Mouse (Mus musculus) hindbrain, postnatal 0 days (tissue): Measurements from ENCODE around the gene Ddn. TPM values are rescaled to one million over a fixed set of nuclear protein-coding genes. Genes with fewer than 3 reads are reported as not detected.
A peak's percentile ranks its signal among the peaks of the same experiment; 100 is the strongest.
"Not testable (repeated sequence)": the region's sequence is repeated elsewhere in the genome, so short reads cannot be mapped to it uniquely, and the experiment has no call there.

Source experiments
- ATAC-seq: fragments of 200-750 bp; cut with Nextera tagmentation; 2 replicates; pipeline ENCODE4 v1.8.0; 2017; ENCODE audit warnings: mild to moderate bottlenecking, moderate TSS enrichment, moderate library complexity
- DNase-seq: peaks from one replicate; pipeline ENCODE4 v3.0.0-alpha.2; 2015; ENCODE audit warnings: low spot score
- H3K27ac ChIP-seq: fragments of 300-500 bp; sonication (generic); 2 replicates; pipeline ENCODE4 v1.5.1; 2014; ENCODE audit warnings: mild to moderate bottlenecking
- H3K27me3 ChIP-seq: fragments of 300-500 bp; sonication (generic); 2 replicates; pipeline ENCODE4 v1.6.1; 2014; ENCODE audit warnings: low read length, mixed read lengths; ENCODE audit not compliant: insufficient read depth
- H3K36me3 ChIP-seq: fragments of 300-500 bp; sonication (generic); 2 replicates; pipeline ENCODE4 v1.6.1; 2014; ENCODE audit warnings: low read length, mixed read lengths; ENCODE audit not compliant: insufficient read depth
- H3K4me1 ChIP-seq: fragments of 300-500 bp; sonication (generic); 2 replicates; pipeline ENCODE4 v1.6.1; 2014; ENCODE audit warnings: antibody characterized with exemption, low read length, mixed read lengths; ENCODE audit not compliant: insufficient read depth
- H3K4me2 ChIP-seq: fragments of 300-500 bp; sonication (generic); 2 replicates; pipeline ENCODE4 v1.6.1; 2014; ENCODE audit warnings: low read depth, mild to moderate bottlenecking, low read length, moderate library complexity, mixed read lengths
- H3K4me3 ChIP-seq: fragments of 300-500 bp; sonication (generic); 2 replicates; pipeline ENCODE4 v1.5.1; 2014; ENCODE audit warnings: low read length
- H3K9ac ChIP-seq: fragments of 300-500 bp; sonication (generic); replicated peaks from 2 replicates; pipeline ENCODE4 v1.6.1; 2014; ENCODE audit warnings: mild to moderate bottlenecking, low read length, moderate library complexity, mixed read lengths
- H3K9me3 ChIP-seq: fragments of 300-500 bp; sonication (generic); 2 replicates; pipeline ENCODE4 v1.6.1; 2016; ENCODE audit warnings: low read length, mixed read lengths
- CTCF ChIP-seq: IDR thresholded peaks from 2 replicates; pipeline ENCODE4 v1.5.1; 2016; ENCODE audit warnings: antibody characterized with exemption, control low read depth, low read depth
- WGBS: fragments of 180-500 bp; shearing (Covaris S2); extraction: QIAGEN DNeasy Blood & Tissue Kit; methylation state at CpG from one replicate; pipeline ENCODE4 v1.1.7; 2014; 5-methylcytosine and 5-hydroxymethylcytosine counted together
- polyA plus RNA-seq: library from polyadenylated mRNA; unstranded; fragments of >200 nt; fragmentation: Nextera tagmentation; extraction: Ambion mirVana; gene quantifications from 2 replicates; pipeline ENCODE4 v1.2.1, GENCODE M21; 2015
- total RNA-seq: library from RNA; depleted of rRNA; stranded (reverse); fragments of >200 nt; gene quantifications from 2 replicates; pipeline ENCODE4 v1.2.3, GENCODE M21; 2014

The Ddn gene
- total and polyA plus RNA-seq, 2 experiments from 2014 or later: 0.45 to 6.5 TPM

DNA sequence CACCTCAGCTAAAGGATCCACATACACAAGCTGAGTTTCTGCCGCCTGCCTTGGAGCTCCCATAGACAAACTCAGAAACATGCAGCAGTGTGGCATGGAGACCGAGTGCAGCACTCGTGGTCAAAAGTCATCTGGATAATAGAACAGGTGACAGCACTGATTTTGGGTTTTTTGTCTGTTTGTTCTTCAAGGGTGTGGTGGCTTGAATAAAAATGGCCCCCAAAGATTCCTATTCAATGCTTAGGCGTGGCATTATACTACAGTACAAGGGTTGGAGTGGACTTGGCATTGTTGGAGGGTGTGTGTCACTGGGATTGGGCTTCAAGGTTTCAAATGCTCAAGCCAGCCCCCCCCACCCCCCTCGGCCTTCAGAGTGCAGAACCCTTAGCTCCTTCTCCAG is 12.9 kb upstream of the Ddn start:
- H3K27me3 ChIP-seq: no peaks in the 10 kb centered on the region
- H3K9me3 ChIP-seq: no peaks in the 10 kb centered on the region
- H3K36me3 ChIP-seq: peaks cover 16% of the 10 kb centered on the region; the same call in 1 of the 2 replicates
- no peak overlapping the region for H3K9ac ChIP-seq
- H3K4me1 ChIP-seq: no peaks in the 10 kb centered on the region
- H3K4me2 ChIP-seq: no peak overlapping the region
- no peak overlapping the region for H3K27ac ChIP-seq
- DNase-seq (no peak), ATAC-seq (no peak)
- H3K4me3 ChIP-seq: no peak overlapping the region
- TF ChIP-seq CTCF: no peak
- 92% methylated on average over 5 of the region's 5 CpGs for WGBS

DNA sequence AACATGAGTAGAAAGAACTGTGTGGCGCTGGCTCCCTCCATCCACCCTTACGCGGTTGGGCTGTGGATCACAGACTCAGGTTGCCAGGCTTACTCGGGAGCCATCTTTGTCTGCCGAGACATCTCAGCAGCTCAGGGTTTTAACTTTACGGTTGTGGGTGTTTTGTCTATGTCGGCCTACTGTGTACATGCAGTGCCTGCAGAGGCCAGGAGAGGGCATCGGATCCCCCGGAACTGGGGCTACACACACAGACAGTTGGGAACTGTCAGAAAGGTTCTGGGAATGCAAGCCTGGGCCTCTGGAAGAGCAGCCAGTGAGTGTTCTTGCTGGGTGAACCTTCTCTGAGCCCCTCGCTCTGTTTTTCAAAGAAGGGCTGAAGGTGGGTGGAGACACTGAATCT is 12.1 kb upstream of the Ddn start:
- Histone ChIP-seq H3K27ac (no peak overlapping the region), H3K9me3 (no peaks in the 10 kb centered on the region), H3K4me1 (no peaks in the 10 kb centered on the region), H3K4me2 (no peak overlapping the region), H3K9ac (no peak overlapping the region), H3K27me3 (no peaks in the 10 kb centered on the region), H3K36me3 (peaks cover 16% of the 10 kb centered on the region; the same call in 1 of the 2 replicates), H3K4me3 (no peak overlapping the region)
- 28% methylated on average over 10 of the region's 10 CpGs for WGBS
- no peak for DNase-seq
- ATAC-seq: no peak
- peak; percentile 49 for TF ChIP-seq CTCF

DNA sequence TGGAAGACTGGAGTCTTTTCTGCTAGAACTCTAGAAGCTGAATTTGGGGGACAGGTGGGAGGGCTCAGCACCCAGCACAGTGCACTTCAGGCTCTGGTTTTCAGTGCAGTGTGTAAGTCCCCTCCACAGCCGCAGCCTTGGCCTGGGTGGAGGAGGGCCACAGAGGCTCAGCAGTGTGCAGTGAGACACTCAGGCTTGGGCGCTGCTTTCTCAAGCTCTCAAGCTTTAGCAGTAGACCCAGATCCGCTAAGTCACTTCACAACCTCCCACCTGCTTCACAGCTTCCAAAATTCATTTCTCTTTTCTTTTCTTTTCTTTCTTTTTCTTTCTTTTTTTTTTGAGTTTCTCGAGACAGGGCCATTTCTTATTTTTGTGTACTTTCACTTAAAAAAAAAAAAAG is 11.6 kb upstream of the Ddn start:
- Histone ChIP-seq H3K27ac (no peak overlapping the region), H3K36me3 (peaks cover 16% of the 10 kb centered on the region; the same call in 1 of the 2 replicates), H3K27me3 (no peaks in the 10 kb centered on the region), H3K4me1 (no peaks in the 10 kb centered on the region), H3K9me3 (no peaks in the 10 kb centered on the region), H3K4me2 (no peak overlapping the region), H3K4me3 (no peak overlapping the region), H3K9ac (no peak overlapping the region)
- DNase-seq (no peak), ATAC-seq (no peak)
- WGBS: 83% methylated on average over 4 of the region's 4 CpGs
- TF ChIP-seq CTCF: no peak

DNA sequence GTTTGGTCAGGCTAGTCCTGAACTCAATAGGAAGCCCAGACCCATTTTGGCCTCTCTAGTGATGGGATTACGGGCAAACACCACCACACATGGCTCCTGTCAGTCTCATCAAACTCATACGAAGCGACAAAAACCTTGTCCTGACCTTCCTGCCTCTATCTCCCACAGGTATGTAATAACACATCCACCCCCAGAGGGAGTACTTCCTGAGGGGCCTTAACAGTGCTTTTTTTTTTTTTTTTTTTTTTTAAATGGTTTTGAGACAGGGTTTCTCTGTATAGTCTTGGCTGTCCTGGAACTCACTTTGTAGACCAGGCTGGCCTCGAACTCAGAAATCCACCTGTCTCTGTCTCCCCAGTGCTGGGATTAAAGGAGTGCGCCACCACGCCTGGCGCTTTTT is 8.9 kb upstream of the Ddn start:
- Histone ChIP-seq H3K9me3 (no peaks in the 10 kb centered on the region), H3K9ac (no peak overlapping the region), H3K27ac (no peak overlapping the region), H3K4me3 (no peak overlapping the region), H3K27me3 (no peaks in the 10 kb centered on the region), H3K36me3 (peaks cover 19% of the 10 kb centered on the region; the same call in 1 of the 2 replicates), H3K4me2 (no peak overlapping the region), H3K4me1 (no peaks in the 10 kb centered on the region)
- DNase-seq (no peak), ATAC-seq (no peak)
- 90% methylated on average over 7 of the region's 7 CpGs for WGBS
- TF ChIP-seq CTCF: no peak

DNA sequence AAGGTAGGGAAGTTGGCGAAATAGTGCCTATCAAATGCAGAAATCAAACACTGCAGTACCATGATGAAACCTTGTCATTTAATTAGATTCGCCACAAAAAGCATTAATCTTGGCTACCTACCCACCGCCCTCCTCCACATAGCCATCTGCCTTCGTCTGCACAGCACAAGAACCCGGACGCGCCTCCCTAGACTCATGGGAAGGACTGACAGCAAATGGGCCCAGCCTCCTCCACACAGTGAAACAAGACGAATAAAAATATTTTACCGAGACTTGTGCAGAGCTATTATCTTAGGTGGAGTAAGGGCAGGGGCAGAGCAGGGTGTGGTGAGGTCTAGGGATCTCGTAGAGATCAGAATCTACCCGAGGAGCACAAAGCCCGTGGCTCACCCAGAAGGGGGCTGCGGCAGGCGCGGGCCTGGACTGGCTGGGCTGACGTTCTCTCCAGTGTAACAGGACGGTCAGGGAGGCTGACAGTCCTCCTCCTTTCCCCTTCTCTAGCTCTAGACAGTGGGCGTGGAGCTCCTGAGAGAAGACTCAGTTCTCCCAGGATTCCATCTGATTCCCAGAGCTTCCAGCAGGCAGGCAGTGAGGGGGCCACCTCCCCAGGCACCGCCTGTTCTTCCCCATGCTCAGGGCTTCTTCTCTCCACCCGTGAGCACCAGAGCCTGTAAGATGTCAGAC is 3.6 kb upstream of the Ddn start:
- Histone ChIP-seq H3K4me2 (no peak overlapping the region), H3K27me3 (peaks cover 13% of the 10 kb centered on the region), H3K36me3 (peaks cover 15% of the 10 kb centered on the region; the same call in 1 of the 2 replicates), H3K27ac (no peak overlapping the region), H3K4me3 (no peak overlapping the region), H3K9me3 (no peaks in the 10 kb centered on the region), H3K9ac (no peak overlapping the region), H3K4me1 (peaks cover 8% of the 10 kb centered on the region; the same call in 1 of the 2 replicates)
- 81% methylated on average over 20 of the region's 20 CpGs for WGBS
- no peak for ATAC-seq
- no peak for DNase-seq
- no peak for TF ChIP-seq CTCF

DNA sequence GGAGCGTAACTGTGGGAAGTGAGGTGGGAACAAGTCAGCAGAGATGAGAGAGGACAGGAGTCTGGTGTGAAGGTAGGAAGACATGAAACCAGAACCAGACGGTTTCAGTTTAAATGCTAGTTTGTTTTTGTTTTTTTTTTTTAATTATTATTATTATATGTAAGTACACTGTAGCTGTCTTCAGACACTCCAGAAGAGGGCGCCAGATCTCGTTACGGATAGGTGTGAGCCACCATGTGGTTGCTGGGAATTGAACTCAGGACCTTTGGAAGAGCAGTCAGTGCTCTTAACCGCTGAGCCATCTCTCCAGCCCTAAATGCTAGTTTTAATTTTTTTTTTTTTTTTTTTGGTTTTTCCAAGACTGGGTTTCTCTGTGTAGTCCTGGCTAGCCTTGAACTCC is 922 bp upstream of the Ddn start:
- peaks cover 25% of the 10 kb centered on the region; the same call in 1 of the 2 replicates for H3K4me1 ChIP-seq
- not testable (repeated sequence) for H3K4me3 ChIP-seq, H3K27ac ChIP-seq, H3K9ac ChIP-seq, DNase-seq, ATAC-seq, H3K36me3 ChIP-seq, H3K9me3 ChIP-seq, H3K4me2 ChIP-seq
- WGBS: 72% methylated on average over 6 of the region's 6 CpGs
- peak; percentile 24; the same call in 1 of the 2 replicates for TF ChIP-seq CTCF
- H3K27me3 ChIP-seq: peaks cover 31% of the 10 kb centered on the region

DNA sequence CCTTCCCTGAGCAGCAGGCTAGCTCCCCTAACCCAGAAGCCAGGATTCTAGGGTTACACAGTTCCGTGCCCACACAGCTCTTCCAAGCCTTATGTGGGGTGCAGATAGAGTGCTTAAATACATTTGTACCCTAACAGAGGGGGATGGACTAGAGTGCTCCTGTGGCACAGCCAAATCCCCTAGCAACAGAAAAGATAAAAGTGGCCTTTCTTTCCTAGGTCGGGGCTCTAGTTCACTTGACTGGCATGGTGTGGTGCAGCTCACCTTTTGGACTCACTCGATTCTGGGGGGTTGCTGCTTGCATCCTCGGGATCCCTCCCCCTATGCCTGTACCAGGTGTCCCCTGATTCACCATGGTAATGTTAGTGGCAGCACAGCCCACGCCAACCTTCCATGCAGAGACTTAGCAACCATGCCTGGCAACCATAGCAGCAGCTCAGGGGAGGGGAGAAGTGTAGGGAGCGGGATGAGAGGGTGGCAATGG is 597 bp downstream of the Ddn start:
- 7% methylated on average over 6 of the region's 6 CpGs for WGBS
- TF ChIP-seq CTCF: no peak
- Histone ChIP-seq H3K36me3 (0 out of 2 replicates have a peak, but pooled peaks cover under 1% of the 10 kb centered on the region), H3K9ac (peak overlapping the region; percentile 34; the same call in 1 of the 2 replicates), H3K27ac (no peak overlapping the region), H3K4me3 (peak overlapping the region; percentile 50; the same call in 1 of the 2 replicates), H3K4me2 (peak overlapping the region; percentile 70), H3K4me1 (peaks cover 25% of the 10 kb centered on the region; the same call in 1 of the 2 replicates), H3K9me3 (no peaks in the 10 kb centered on the region), H3K27me3 (peaks cover 42% of the 10 kb centered on the region)
- DNase-seq: peak; percentile 45
- no peak for ATAC-seq
